Mouse (Mus musculus): ENCODE data around the gene Six4.
"Not testable (repeated sequence)": the region's sequence is repeated elsewhere in the genome, so short reads cannot be mapped to it uniquely, and the experiment has no call there.

DNA sequence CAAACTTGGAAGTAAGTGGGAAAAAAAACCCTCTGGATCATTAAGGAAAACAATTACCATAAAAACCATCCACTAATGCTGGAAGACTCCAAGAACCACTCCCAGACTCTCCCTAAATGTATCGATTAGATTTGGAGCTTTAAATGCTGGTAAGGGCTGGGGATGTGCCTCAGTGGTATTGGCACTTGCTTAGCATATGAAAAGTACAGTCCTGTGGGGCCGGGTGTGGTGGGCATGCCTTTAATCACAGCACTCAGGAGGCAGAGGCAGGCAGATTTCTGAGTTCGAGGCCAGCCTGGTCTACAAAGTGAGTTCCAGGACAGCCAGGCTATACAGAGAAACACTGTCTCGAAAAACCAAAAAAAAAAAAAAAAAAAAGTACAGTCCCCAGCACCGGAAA, 17.1 kb downstream of the Six4 start:
- TF ChIP-seq POLR2A, CTCF (IDR thresholded peaks at IDR 0.05; ENCODE audit: extremely low read depth, insufficient read depth, low read length): not testable (repeated sequence)

All from cortical plate, adult 2 months (tissue).